Mouse (Mus musculus) embryonic facial prominence, embryonic 14.5 days (tissue): ENCODE measurements around the gene BC005537. TPM values are rescaled to one million over a fixed set of nuclear protein-coding genes. Genes with fewer than 3 reads are reported as not detected.

Experiments
- ATAC-seq: fragments of 200-750 bp; cut with Nextera tagmentation; 2 replicates; pipeline ENCODE4 v1.8.0; 2017; ENCODE audit warnings: low read depth, moderate number of reproducible peaks, moderate TSS enrichment
- DNase-seq: peaks from one replicate; pipeline ENCODE4 v3.0.0-alpha.2; 2015; ENCODE audit warnings: low spot score
- H3K27ac ChIP-seq: fragments of 300-500 bp; sonication (generic); replicated peaks from 2 replicates; pipeline ENCODE4 v1.5.1; 2014; ENCODE audit warnings: low read depth, mild to moderate bottlenecking, low read length, moderate library complexity
- H3K27me3 ChIP-seq: fragments of 300-500 bp; sonication (generic); replicated peaks from 2 replicates; pipeline ENCODE4 v1.6.1; 2014; ENCODE audit warnings: low read length; ENCODE audit not compliant: control insufficient read depth, insufficient read depth
- H3K36me3 ChIP-seq: fragments of 300-500 bp; sonication (generic); 2 replicates; pipeline ENCODE4 v1.6.1; 2014; ENCODE audit warnings: low read length, mixed read lengths; ENCODE audit not compliant: control insufficient read depth, insufficient read depth
- H3K4me1 ChIP-seq: fragments of 300-500 bp; sonication (generic); 2 replicates; pipeline ENCODE4 v1.6.1; 2014; ENCODE audit warnings: antibody characterized with exemption, low read length; ENCODE audit not compliant: control insufficient read depth, insufficient read depth
- H3K4me2 ChIP-seq: fragments of 300-500 bp; sonication (generic); 2 replicates; pipeline ENCODE4 v1.6.1; 2014; ENCODE audit warnings: low read depth, mild to moderate bottlenecking, low read length, moderate library complexity, mixed read lengths
- H3K4me3 ChIP-seq: fragments of 300-500 bp; sonication (generic); 2 replicates; pipeline ENCODE4 v1.5.1; 2014; ENCODE audit warnings: low read depth, mild to moderate bottlenecking, low read length
- H3K9ac ChIP-seq: fragments of 300-500 bp; sonication (generic); 2 replicates; pipeline ENCODE4 v1.6.1; 2014; ENCODE audit warnings: low read depth, mild to moderate bottlenecking, low read length, moderate library complexity, mixed read lengths
- H3K9me3 ChIP-seq: fragments of 300-500 bp; sonication (generic); 2 replicates; pipeline ENCODE4 v1.6.1; 2016; ENCODE audit warnings: low read length; ENCODE audit not compliant: control insufficient read depth
- WGBS: fragments of 180-500 bp; shearing (Covaris S2); extraction: QIAGEN DNeasy Blood & Tissue Kit; methylation state at CpG from one replicate; pipeline ENCODE4 v1.1.7; 2014; 5-methylcytosine and 5-hydroxymethylcytosine counted together
- polyA plus RNA-seq: library from polyadenylated mRNA; unstranded; fragments of >200 nt; fragmentation: Nextera tagmentation; extraction: Ambion mirVana; gene quantifications from 2 replicates; pipeline ENCODE4 v1.2.1, GENCODE M21; 2014

The BC005537 gene
- polyA plus RNA-seq, 1 experiment from 2014 or later: 33.9 TPM

GRCm38 (mm10) chr13:24844983-24845955 lies 43.8 kb downstream of the BC005537 start, which contains the start of gene D130043K22Rik:
TSS of gene D130043K22Rik (plus strand) at chr13:24845135.
- H3K27ac ChIP-seq: no peak within 1 kb of the TSS
- no peaks in the 10 kb centered on the region for H3K9me3 ChIP-seq
- peak within 1 kb of the TSS; percentile 46 for H3K4me3 ChIP-seq
- H3K27me3 ChIP-seq: no peaks in the 10 kb centered on the region
- H3K9ac ChIP-seq: peak within 1 kb of the TSS; percentile 57
- peak; percentile 67 for DNase-seq
- peaks cover 6% of the 10 kb centered on the region; the same call in 1 of the 2 replicates for H3K4me1 ChIP-seq
- 14% methylated on average over 40 of the region's 40 CpGs for WGBS
- peak; percentile 92 for ATAC-seq
- peak within 1 kb of the TSS; percentile 86 for H3K4me2 ChIP-seq
- peaks cover 13% of the 10 kb centered on the region for H3K36me3 ChIP-seq

- no peak overlapping the region for H3K9ac ChIP-seq
- WGBS: 61% methylated on average over 4 of the region's 4 CpGs
- H3K4me3 ChIP-seq: no peak overlapping the region
- no peaks in the 10 kb centered on the region for H3K27me3 ChIP-seq
- ATAC-seq (peak; percentile 84; the same call in 1 of the 2 replicates), DNase-seq (peak; percentile 58)
- H3K4me2 ChIP-seq: no peak overlapping the region
- H3K4me1 ChIP-seq: peaks cover 6% of the 10 kb centered on the region; the same call in 1 of the 2 replicates
- H3K27ac ChIP-seq: no peak overlapping the region
- H3K36me3 ChIP-seq: no peaks in the 10 kb centered on the region
- H3K9me3 ChIP-seq: no peaks in the 10 kb centered on the region
Measured at GRCm38 (mm10) chr13:24849318-24849717, 47.9 kb downstream of the BC005537 start.

GRCm38 (mm10) chr13:24851989-24852388 lies 50.5 kb downstream of the BC005537 start:
- Histone ChIP-seq H3K4me2 (no peak overlapping the region), H3K4me1 (no peaks in the 10 kb centered on the region), H3K27me3 (no peaks in the 10 kb centered on the region), H3K9me3 (no peaks in the 10 kb centered on the region), H3K9ac (no peak overlapping the region), H3K4me3 (no peak overlapping the region), H3K36me3 (no peaks in the 10 kb centered on the region), H3K27ac (no peak overlapping the region)
- WGBS: 74% methylated on average over 2 of the region's 2 CpGs
- DNase-seq: no peak
- ATAC-seq: no peak

GRCm38 (mm10) chr13:24852570-24852969 lies 51.1 kb downstream of the BC005537 start:
- Histone ChIP-seq H3K9me3 (no peaks in the 10 kb centered on the region), H3K4me1 (no peaks in the 10 kb centered on the region), H3K4me2 (no peak overlapping the region), H3K9ac (no peak overlapping the region), H3K4me3 (no peak overlapping the region), H3K36me3 (no peaks in the 10 kb centered on the region), H3K27ac (no peak overlapping the region), H3K27me3 (no peaks in the 10 kb centered on the region)
- WGBS: 87% methylated on average over 3 of the region's 3 CpGs
- ATAC-seq (no peak), DNase-seq (no peak)

GRCm38 (mm10) chr13:24859115-24859514 lies 57.7 kb downstream of the BC005537 start:
- H3K36me3 ChIP-seq: no peaks in the 10 kb centered on the region
- no peaks in the 10 kb centered on the region for H3K9me3 ChIP-seq
- H3K9ac ChIP-seq: no peak overlapping the region
- H3K4me3 ChIP-seq: no peak overlapping the region
- DNase-seq: no peak
- no peak overlapping the region for H3K4me2 ChIP-seq
- no peaks in the 10 kb centered on the region for H3K27me3 ChIP-seq
- ATAC-seq: no peak
- H3K27ac ChIP-seq: no peak overlapping the region
- no peaks in the 10 kb centered on the region for H3K4me1 ChIP-seq

GRCm38 (mm10) chr13:24861084-24861483 lies 59.6 kb downstream of the BC005537 start:
- no peak overlapping the region for H3K4me3 ChIP-seq
- no peaks in the 10 kb centered on the region for H3K9me3 ChIP-seq
- DNase-seq (no peak), ATAC-seq (no peak)
- H3K36me3 ChIP-seq: no peaks in the 10 kb centered on the region
- H3K4me2 ChIP-seq: no peak overlapping the region
- H3K4me1 ChIP-seq: no peaks in the 10 kb centered on the region
- H3K27ac ChIP-seq: no peak overlapping the region
- WGBS: 74% methylated on average over 12 of the region's 12 CpGs
- H3K27me3 ChIP-seq: no peaks in the 10 kb centered on the region
- H3K9ac ChIP-seq: no peak overlapping the region

- no peak overlapping the region for H3K27ac ChIP-seq
- H3K9ac ChIP-seq: no peak overlapping the region
- ATAC-seq (no peak; the same call in 1 of the 2 replicates), DNase-seq (peak; percentile 51)
- no peaks in the 10 kb centered on the region for H3K27me3 ChIP-seq
- H3K4me2 ChIP-seq: no peak overlapping the region
- no peaks in the 10 kb centered on the region for H3K4me1 ChIP-seq
- no peaks in the 10 kb centered on the region for H3K36me3 ChIP-seq
- no peaks in the 10 kb centered on the region for H3K9me3 ChIP-seq
- WGBS: 61% methylated on average over 7 of the region's 7 CpGs
- H3K4me3 ChIP-seq: no peak overlapping the region
Measured at GRCm38 (mm10) chr13:24862021-24862420, 60.6 kb downstream of the BC005537 start.

GRCm38 (mm10) chr13:24862520-24862919 lies 61.1 kb downstream of the BC005537 start:
- 61% methylated on average over 7 of the region's 7 CpGs for WGBS

More at GRCm38 (mm10) chr13:24862520-24862919, 61.1 kb downstream of the BC005537 start:
- Histone ChIP-seq H3K27me3 (no peaks in the 10 kb centered on the region), H3K4me1 (no peaks in the 10 kb centered on the region), H3K9ac (no peak overlapping the region), H3K4me2 (no peak overlapping the region), H3K4me3 (no peak overlapping the region), H3K27ac (no peak overlapping the region), H3K36me3 (no peaks in the 10 kb centered on the region), H3K9me3 (no peaks in the 10 kb centered on the region)
- peak; percentile 6 for DNase-seq
- no peak; the same call in 1 of the 2 replicates for ATAC-seq
